Mouse (Mus musculus) intestine, embryonic 16.5 days (tissue): Measurements from ENCODE around the gene Hspa12a. TPM values are rescaled to one million over a fixed set of nuclear protein-coding genes. Genes with fewer than 3 reads are reported as not detected.

Source experiments
- ATAC-seq: fragments of 200-750 bp; cut with Nextera tagmentation; 2 replicates; pipeline ENCODE4 v1.8.0; 2017; ENCODE audit warnings: moderate TSS enrichment, moderate library complexity
- H3K27ac ChIP-seq: fragments of 300-500 bp; sonication (generic); 2 replicates; pipeline ENCODE4 v1.5.1; 2014; ENCODE audit warnings: mild to moderate bottlenecking, low read length
- H3K27me3 ChIP-seq: fragments of 300-500 bp; sonication (generic); replicated peaks from 2 replicates; pipeline ENCODE4 v1.6.1; 2014; ENCODE audit warnings: low read length, control low read depth, mixed read lengths; ENCODE audit not compliant: control insufficient read depth, insufficient read depth
- H3K36me3 ChIP-seq: fragments of 300-500 bp; sonication (generic); 2 replicates; pipeline ENCODE4 v1.6.1; 2014; ENCODE audit warnings: low read length, control low read depth; ENCODE audit not compliant: control insufficient read depth, insufficient read depth
- H3K4me1 ChIP-seq: fragments of 300-500 bp; sonication (generic); 2 replicates; pipeline ENCODE4 v1.6.1; 2014; ENCODE audit warnings: low read length, control low read depth, mixed read lengths; ENCODE audit not compliant: control insufficient read depth, insufficient read depth
- H3K4me2 ChIP-seq: fragments of 300-500 bp; sonication (generic); 2 replicates; pipeline ENCODE4 v1.6.1; 2014; ENCODE audit warnings: low read depth, low read length, control low read depth
- H3K4me3 ChIP-seq: fragments of 300-500 bp; sonication (generic); 2 replicates; pipeline ENCODE4 v1.5.1; 2014; ENCODE audit warnings: mild to moderate bottlenecking, low read length
- H3K9ac ChIP-seq: fragments of 300-500 bp; sonication (generic); 2 replicates; pipeline ENCODE4 v1.6.1; 2014; ENCODE audit warnings: low read depth, low read length
- H3K9me3 ChIP-seq: fragments of 300-500 bp; sonication (generic); 2 replicates; pipeline ENCODE4 v1.6.1; 2016; ENCODE audit warnings: low read length, control low read depth; ENCODE audit not compliant: control insufficient read depth
- WGBS: fragments of 180-500 bp; shearing (Covaris S2); extraction: QIAGEN DNeasy Blood & Tissue Kit; methylation state at CpG from one replicate; pipeline ENCODE4 v1.1.7; 2014; 5-methylcytosine and 5-hydroxymethylcytosine counted together
- polyA plus RNA-seq: library from polyadenylated mRNA; unstranded; fragments of >200 nt; fragmentation: Nextera tagmentation; extraction: Ambion mirVana; gene quantifications from 2 replicates; pipeline ENCODE4 v1.2.1, GENCODE M21; 2015

The Hspa12a gene
- 4.2 and 4.7 TPM in 2 replicates for polyA plus RNA-seq

- peak within 1 kb of the TSS; percentile 72 for H3K4me3 ChIP-seq
- H3K4me1 ChIP-seq, result peaks cover 4% of the 10 kb centered on the region; the same call in 1 of the 2 replicates
- no peaks in the 10 kb centered on the region for H3K27me3 ChIP-seq
- H3K9ac ChIP-seq, result peak within 1 kb of the TSS; percentile 83
- WGBS, result under 1% methylated on average over 65 of the region's 65 CpGs
- peak; percentile 99 for ATAC-seq
- H3K4me2 ChIP-seq, result peak within 1 kb of the TSS; percentile 95
- no peaks in the 10 kb centered on the region for H3K36me3 ChIP-seq
- H3K9me3 ChIP-seq, result no peaks in the 10 kb centered on the region
- peak within 1 kb of the TSS; percentile 55 for H3K27ac ChIP-seq
Measured at GRCm38 (mm10) chr19:58942841-58943828, at the start of gene Hspa12a, which contains the start of gene Eno4. Gene Hspa12a, minus strand, starts transcription at chr19:58943654. Gene Eno4, plus strand, starts transcription at chr19:58943425.

GRCm38 (mm10) chr19:58981571-58981970 lies 38.1 kb upstream of the Hspa12a start:
- Histone ChIP-seq H3K4me1 (no peaks in the 10 kb centered on the region), H3K9me3 (no peaks in the 10 kb centered on the region), H3K9ac (no peak overlapping the region), H3K27me3 (no peaks in the 10 kb centered on the region), H3K27ac (no peak overlapping the region), H3K4me3 (no peak overlapping the region), H3K36me3 (no peaks in the 10 kb centered on the region), H3K4me2 (no peak overlapping the region)
- no peak for ATAC-seq
- 34% methylated on average over 9 of the region's 9 CpGs for WGBS

GRCm38 (mm10) chr19:58980056-58980440 lies 36.6 kb upstream of the Hspa12a start:
- Histone ChIP-seq H3K4me1 (no peaks in the 10 kb centered on the region), H3K36me3 (no peaks in the 10 kb centered on the region), H3K4me2 (no peak overlapping the region), H3K27ac (no peak overlapping the region), H3K9ac (no peak overlapping the region), H3K9me3 (no peaks in the 10 kb centered on the region), H3K27me3 (no peaks in the 10 kb centered on the region), H3K4me3 (no peak overlapping the region)
- 55% methylated on average over 5 of the region's 5 CpGs for WGBS
- ATAC-seq, result no peak

GRCm38 (mm10) chr19:58979436-58980055 lies 36.1 kb upstream of the Hspa12a start:
- Histone ChIP-seq H3K9me3 (no peaks in the 10 kb centered on the region), H3K36me3 (no peaks in the 10 kb centered on the region), H3K4me3 (no peak overlapping the region), H3K4me2 (no peak overlapping the region), H3K27me3 (no peaks in the 10 kb centered on the region), H3K4me1 (no peaks in the 10 kb centered on the region), H3K9ac (no peak overlapping the region), H3K27ac (no peak overlapping the region)
- ATAC-seq, result no peak
- 46% methylated on average over 13 of the region's 13 CpGs for WGBS

GRCm38 (mm10) chr19:58978401-58979171 lies 35.1 kb upstream of the Hspa12a start:
- no peak overlapping the region for H3K4me2 ChIP-seq
- no peaks in the 10 kb centered on the region for H3K4me1 ChIP-seq
- H3K27ac ChIP-seq, result no peak overlapping the region
- no peak overlapping the region for H3K9ac ChIP-seq
- no peaks in the 10 kb centered on the region for H3K9me3 ChIP-seq
- 59% methylated on average over 11 of the region's 11 CpGs for WGBS
- no peak for ATAC-seq
- no peaks in the 10 kb centered on the region for H3K36me3 ChIP-seq
- H3K27me3 ChIP-seq, result no peaks in the 10 kb centered on the region
- no peak overlapping the region for H3K4me3 ChIP-seq

- no peaks in the 10 kb centered on the region for H3K4me1 ChIP-seq
- no peaks in the 10 kb centered on the region for H3K36me3 ChIP-seq
- ATAC-seq, result no peak
- no peak overlapping the region for H3K4me3 ChIP-seq
- no peak overlapping the region for H3K27ac ChIP-seq
- H3K27me3 ChIP-seq, result no peaks in the 10 kb centered on the region
- no peaks in the 10 kb centered on the region for H3K9me3 ChIP-seq
- no peak overlapping the region for H3K4me2 ChIP-seq
- WGBS, result 76% methylated on average over 11 of the region's 11 CpGs
- H3K9ac ChIP-seq, result no peak overlapping the region
Measured at GRCm38 (mm10) chr19:58975216-58975863, 31.9 kb upstream of the Hspa12a start.

GRCm38 (mm10) chr19:58974126-58974525 lies 30.7 kb upstream of the Hspa12a start:
- Histone ChIP-seq H3K36me3 (no peaks in the 10 kb centered on the region), H3K27ac (no peak overlapping the region), H3K4me3 (no peak overlapping the region), H3K4me1 (no peaks in the 10 kb centered on the region), H3K9me3 (no peaks in the 10 kb centered on the region), H3K27me3 (no peaks in the 10 kb centered on the region), H3K9ac (no peak overlapping the region), H3K4me2 (no peak overlapping the region)
- no peak for ATAC-seq
- 87% methylated on average over 8 of the region's 8 CpGs for WGBS

GRCm38 (mm10) chr19:58970826-58971225 lies 27.4 kb upstream of the Hspa12a start:
- Histone ChIP-seq H3K27me3 (no peaks in the 10 kb centered on the region), H3K9ac (no peak overlapping the region), H3K27ac (no peak overlapping the region), H3K4me2 (no peak overlapping the region), H3K36me3 (no peaks in the 10 kb centered on the region), H3K4me3 (no peak overlapping the region), H3K9me3 (no peaks in the 10 kb centered on the region), H3K4me1 (no peaks in the 10 kb centered on the region)
- ATAC-seq, result no peak
- 49% methylated on average over 13 of the region's 13 CpGs for WGBS
